Mouse (Mus musculus) ZHBTc4 (cell line): Measurements from ENCODE around the gene Lrwd1.

Experiments
- DNase-seq: peaks from one replicate; pipeline ENCODE4 v3.0.0-alpha.2; 2011; ENCODE audit warnings: low read depth, low spot score

Lrwd1 gene

GRCm38 (mm10) chr5:136147704-136148103 is 11.8 kb upstream of the Lrwd1 start:
- no peak for DNase-seq

GRCm38 (mm10) chr5:136146936-136147335 is 11.1 kb upstream of the Lrwd1 start:
- no peak for DNase-seq

- no peak for DNase-seq
These were observed 8.9 kb upstream of the Lrwd1 start for GRCm38 (mm10) chr5:136144606-136145430.

- DNase-seq, result peak; percentile 65
These were observed 7.4 kb upstream of the Lrwd1 start for GRCm38 (mm10) chr5:136143161-136143755.

- peak; percentile 58 for DNase-seq
These were observed 6.9 kb upstream of the Lrwd1 start for GRCm38 (mm10) chr5:136142746-136143145.

- no peak for DNase-seq
These were observed 4.2 kb upstream of the Lrwd1 start for GRCm38 (mm10) chr5:136140057-136140482.

- no peak for DNase-seq
These were observed 3.5 kb upstream of the Lrwd1 start for GRCm38 (mm10) chr5:136139393-136139792.

GRCm38 (mm10) chr5:136137658-136138274 is 1.9 kb upstream of the Lrwd1 start:
- peak; percentile 86 for DNase-seq

- peak; percentile 50 for DNase-seq
These were observed 567 bp upstream of the Lrwd1 start for GRCm38 (mm10) chr5:136136292-136136990.

GRCm38 (mm10) chr5:136122165-136122564 is 13.7 kb downstream of the Lrwd1 start:
- no peak for DNase-seq

- no peak for DNase-seq
These were observed 19.1 kb downstream of the Lrwd1 start for GRCm38 (mm10) chr5:136116784-136117112.

GRCm38 (mm10) chr5:136115891-136116783 is 19.7 kb downstream of the Lrwd1 start, which contains the start of gene Polr2j:
Gene Polr2j (plus strand): TSS chr5:136116631.
- DNase-seq, result peak; percentile 99

- peak; percentile 85 for DNase-seq
These were observed 22.3 kb downstream of the Lrwd1 start for GRCm38 (mm10) chr5:136113546-136113945.

- no peak for DNase-seq
These were observed 26.8 kb downstream of the Lrwd1 start for GRCm38 (mm10) chr5:136109042-136109441.

GRCm38 (mm10) chr5:136108486-136108885 is 27.4 kb downstream of the Lrwd1 start:
- DNase-seq, result no peak

GRCm38 (mm10) chr5:136104511-136104910 is 31.4 kb downstream of the Lrwd1 start:
- DNase-seq, result peak; percentile 96

GRCm38 (mm10) chr5:136102099-136102820 is 33.6 kb downstream of the Lrwd1 start:
- peak; percentile 97 for DNase-seq

- no peak for DNase-seq
These were observed 37.3 kb downstream of the Lrwd1 start for GRCm38 (mm10) chr5:136098536-136098935.

GRCm38 (mm10) chr5:136095089-136095488 is 40.8 kb downstream of the Lrwd1 start:
- DNase-seq, result no peak
